Comparison of ENCODE assay signal across 8 mouse cellular contexts in genomic region chr7:29170755-29171561, GRCm38 (mm10). TPM values are rescaled to one million over a fixed set of nuclear protein-coding genes. Genes with fewer than 3 reads are reported as not detected.
DNase-seq lines count a peak whose midpoint lies in the region; ATAC-seq and TF ChIP-seq lines count a peak whose summit lies in the region.

No protein-coding gene starts in this region.

- TF ChIP-seq CTCF in CH12.LX (conservative IDR thresholded peaks at IDR 0.05 in 1 of 2, IDR thresholded peaks at IDR 0.05 in 1 of 2; ENCODE audit: low read depth in 2 of 2, low read length in 2 of 2), result no peak

- H3K4me2 ChIP-seq in CH12.LX (ENCODE audit: insufficient read depth, low read depth, poor library complexity, severe bottlenecking), result peak overlapping the region; percentile 84
- peak overlapping the region; percentile 78 for H3K4me2 ChIP-seq in embryonic facial prominence, embryonic 14.5 days (ENCODE audit: low read depth, low read length)
- H3K4me2 ChIP-seq in hindbrain, embryonic 16.5 days (ENCODE audit: low read length), result peak overlapping the region; percentile 76

- peak; percentile 21 for DNase-seq in gastrocnemius, adult 18-20 months (ENCODE audit: low spot score)
- DNase-seq in gastrocnemius, postnatal 25 days, result no peak
- DNase-seq in CH12.LX (ENCODE audit: extremely low read depth), result peak; percentile 74
- peak; percentile 50 for DNase-seq in embryonic facial prominence, embryonic 14.5 days (ENCODE audit: low spot score)
- peak; percentile 32 for DNase-seq in lung, postnatal 10 days
- peak; percentile 32 to 35 for DNase-seq in spleen, postnatal 36 days (ENCODE audit: low spot score in 2 of 2)
- no peak for DNase-seq in retina, postnatal 1 day

- ATAC-seq in embryonic facial prominence, embryonic 14.5 days (ENCODE audit: low read depth), result no peak
- ATAC-seq in hindbrain, embryonic 16.5 days, result no peak

- peaks cover 12 to 31% of the 10 kb centered on the region in 2 experiments for H3K4me1 ChIP-seq in CH12.LX (ENCODE audit: control insufficient read depth in 1 of 2, insufficient read depth in 2 of 2)
- H3K4me1 ChIP-seq in embryonic facial prominence, embryonic 14.5 days (ENCODE audit: control insufficient read depth, insufficient read depth, low read length), result peaks cover 16% of the 10 kb centered on the region
- H3K4me1 ChIP-seq in hindbrain, embryonic 16.5 days (ENCODE audit: control insufficient read depth, insufficient read depth, low read depth, low read length), result peaks cover 27% of the 10 kb centered on the region

- no peaks in the 10 kb centered on the region for H3K79me2 ChIP-seq in CH12.LX (replicated peaks; ENCODE audit: control insufficient read depth, extremely low read depth, insufficient read depth, poor library complexity, severe bottlenecking)

- dilution Hi-C loops in CH12.LX (cut with MboI; ENCODE audit: extremely low pct_ligation_motif_present, extremely low pct_unique_long_range_greater_than_20kb, low sequenced_read_pairs), result no loop called here

- H3K27me3 ChIP-seq in CH12.LX (replicated peaks), result no peaks in the 10 kb centered on the region
- H3K27me3 ChIP-seq in embryonic facial prominence, embryonic 14.5 days (replicated peaks; ENCODE audit: control insufficient read depth, insufficient read depth, low read length), result peaks cover 42% of the 10 kb centered on the region
- H3K27me3 ChIP-seq in hindbrain, embryonic 16.5 days (replicated peaks; ENCODE audit: control insufficient read depth, insufficient read depth, low read length), result peaks cover 30% of the 10 kb centered on the region

- WGBS in embryonic facial prominence, embryonic 14.5 days, result 2% methylated on average over 38 of the region's 43 CpGs
- 1% methylated on average over 41 of the region's 43 CpGs for WGBS in hindbrain, embryonic 16.5 days

- peaks cover 39 to 56% of the 10 kb centered on the region in 2 experiments for H3K36me3 ChIP-seq in CH12.LX (replicated peaks in 1 of 2; ENCODE audit: control insufficient read depth in 1 of 2, insufficient read depth in 1 of 2, low read length in 1 of 2)
- peaks cover 36% of the 10 kb centered on the region for H3K36me3 ChIP-seq in embryonic facial prominence, embryonic 14.5 days (ENCODE audit: control insufficient read depth, insufficient read depth, low read length)
- H3K36me3 ChIP-seq in hindbrain, embryonic 16.5 days (ENCODE audit: control insufficient read depth, insufficient read depth, low read length), result peaks cover 23% of the 10 kb centered on the region

- no peaks in the 10 kb centered on the region for H3K9me3 ChIP-seq in CH12.LX (replicated peaks; ENCODE audit: low read length)
- no peaks in the 10 kb centered on the region for H3K9me3 ChIP-seq in embryonic facial prominence, embryonic 14.5 days (ENCODE audit: control insufficient read depth, low read length)
- H3K9me3 ChIP-seq in hindbrain, embryonic 16.5 days (ENCODE audit: control insufficient read depth, low read length), result no peaks in the 10 kb centered on the region

- no peak overlapping the region for H3K27ac ChIP-seq in CH12.LX (ENCODE audit: insufficient read depth, low read depth)
- no peak overlapping the region; the same call in 1 of the 2 replicates for H3K27ac ChIP-seq in embryonic facial prominence, embryonic 14.5 days (replicated peaks; ENCODE audit: low read depth, low read length)
- H3K27ac ChIP-seq in hindbrain, embryonic 16.5 days (ENCODE audit: low read depth, low read length), result no peak overlapping the region

- H3K9ac ChIP-seq in CH12.LX (ENCODE audit: insufficient read depth, low read depth), result no peak overlapping the region; the same call in 1 of the 2 replicates
- peak overlapping the region; percentile 61 for H3K9ac ChIP-seq in embryonic facial prominence, embryonic 14.5 days (ENCODE audit: low read depth, low read length)
- peak overlapping the region; percentile 33 for H3K9ac ChIP-seq in hindbrain, embryonic 16.5 days (ENCODE audit: low read depth, low read length)

- no peak for TF ChIP-seq EP300 in CH12.LX (IDR thresholded peaks at IDR 0.05; ENCODE audit: low read length)

- no peak for TF ChIP-seq POLR2A in CH12.LX (IDR thresholded peaks at IDR 0.05; ENCODE audit: low read depth, low read length)

- H3K4me3 ChIP-seq in CH12.LX (replicated peaks in 1 of 3; ENCODE audit: low read depth in 2 of 3, low read length in 2 of 3, poor library complexity in 1 of 3), result peak overlapping the region; percentile 66 to 85 (median 76)
- H3K4me3 ChIP-seq in embryonic facial prominence, embryonic 14.5 days (ENCODE audit: low read depth, low read length), result peak overlapping the region; percentile 59
- H3K4me3 ChIP-seq in hindbrain, embryonic 16.5 days (ENCODE audit: low read length), result peak overlapping the region; percentile 80

- TF ChIP-seq RAD21 in CH12.LX (IDR thresholded peaks at IDR 0.05; ENCODE audit: low read depth, low read length), result no peak

- in situ Hi-C loops in CH12.LX (cut with MboI; ENCODE audit: low pct_ligation_motif_present, low pct_unique_long_range_greater_than_20kb, low sequenced_read_pairs), result no loop called here

TF ChIP-seq in CH12.LX, 34 proteins besides CTCF, POLR2A, EP300 and RAD21:
- peak; percentile 83; the same call in 1 of the 2 replicates for TF ChIP-seq MXI1 (IDR thresholded peaks at IDR 0.05; ENCODE audit: low read depth, low read length)
- TF ChIP-seq TBP (conservative IDR thresholded peaks at IDR 0.05; ENCODE audit: low read depth, low read length), result no peak
- no peak for TF ChIP-seq NELFE (IDR thresholded peaks at IDR 0.05; ENCODE audit: low read depth, low read length)

RNA-seq across cellular contexts. Expression of gene Spred3, which starts 0.7 kb away (rescaled TPM):
- 1 to 10 TPM; 1.9 to 3.1 TPM for total RNA-seq in gastrocnemius, adult 18-20 months (2021)
- total RNA-seq in gastrocnemius, postnatal 25 days (2021), result under 1 TPM; 0.77 to 0.86 TPM
- total RNA-seq in CH12.LX (2012; rRNA removed), result 2.2 and 3.3 TPM in 2 replicates
- total RNA-seq in CH12.LX (2014; rRNA removed), result 1.2 and 1.6 TPM in 2 replicates
- 6.0 and 6.6 TPM in 2 replicates for polyA plus RNA-seq in CH12.LX (2012; ENCODE audit: insufficient read length, low read depth)
- 3.0 and 3.6 TPM in 2 replicates for polyA plus RNA-seq in embryonic facial prominence, embryonic 14.5 days (2014; fragmentation: Nextera tagmentation; extraction: Ambion mirVana)
- 8.4 and 10.4 TPM in 2 replicates for polyA plus RNA-seq in hindbrain, embryonic 16.5 days (2015; fragmentation: Nextera tagmentation; extraction: Ambion mirVana)

RNA-seq across cellular contexts. Expression of gene Ggn, which starts 0.9 kb away (rescaled TPM):
- under 1 TPM; 0.27 to 0.33 TPM for total RNA-seq in gastrocnemius, adult 18-20 months (2021)
- total RNA-seq in gastrocnemius, postnatal 25 days (2021), result under 1 TPM; 0.15 to 0.32 TPM
- total RNA-seq in CH12.LX (2012; rRNA removed) (0.30 and 0.38 TPM in 2 replicates), CH12.LX (2014; rRNA removed) (0.13 TPM in 1 of 2 replicates, not detected in the other)
- polyA plus RNA-seq in CH12.LX (2012; ENCODE audit: insufficient read length, low read depth), result 1.0 and 1.5 TPM in 2 replicates
- 0.51 and 0.72 TPM in 2 replicates for polyA plus RNA-seq in embryonic facial prominence, embryonic 14.5 days (2014; fragmentation: Nextera tagmentation; extraction: Ambion mirVana)
- polyA plus RNA-seq in hindbrain, embryonic 16.5 days (2015; fragmentation: Nextera tagmentation; extraction: Ambion mirVana), result 0.36 and 0.81 TPM in 2 replicates

RNA-seq across cellular contexts. Expression of gene Psmd8, which starts 9.5 kb away (rescaled TPM):
- total RNA-seq in gastrocnemius, adult 18-20 months (2021), result 100 to 1,000 TPM; 202 to 256 TPM
- total RNA-seq in gastrocnemius, postnatal 25 days (2021), result 100 to 1,000 TPM; 156 to 200 TPM
- total RNA-seq in CH12.LX (2012; rRNA removed) (321 and 335 TPM in 2 replicates), CH12.LX (2014; rRNA removed) (455 and 479 TPM in 2 replicates)
- polyA plus RNA-seq in CH12.LX (2012; ENCODE audit: insufficient read length, low read depth), result 308 and 348 TPM in 2 replicates
- 244 and 264 TPM in 2 replicates for polyA plus RNA-seq in embryonic facial prominence, embryonic 14.5 days (2014; fragmentation: Nextera tagmentation; extraction: Ambion mirVana)
- 278 and 284 TPM in 2 replicates for polyA plus RNA-seq in hindbrain, embryonic 16.5 days (2015; fragmentation: Nextera tagmentation; extraction: Ambion mirVana)

RNA-seq across cellular contexts. Expression of gene Fam98c, which starts 14.9 kb away (rescaled TPM):
- 1 to 10 TPM; 9.1 to 9.4 TPM for total RNA-seq in gastrocnemius, adult 18-20 months (2021)
- total RNA-seq in gastrocnemius, postnatal 25 days (2021), result 10 to 100 TPM; 11.0 to 12.9 TPM
- total RNA-seq in CH12.LX (2012; rRNA removed) (13.8 and 14.5 TPM in 2 replicates), CH12.LX (2014; rRNA removed) (13.0 and 14.1 TPM in 2 replicates)
- 15.2 and 17.9 TPM in 2 replicates for polyA plus RNA-seq in CH12.LX (2012; ENCODE audit: insufficient read length, low read depth)
- polyA plus RNA-seq in embryonic facial prominence, embryonic 14.5 days (2014; fragmentation: Nextera tagmentation; extraction: Ambion mirVana), result 15.4 and 16.5 TPM in 2 replicates
- polyA plus RNA-seq in hindbrain, embryonic 16.5 days (2015; fragmentation: Nextera tagmentation; extraction: Ambion mirVana), result 34.6 and 44.1 TPM in 2 replicates

RNA-seq across cellular contexts. Expression of gene Rasgrp4, which starts 36.3 kb away (rescaled TPM):
- total RNA-seq in gastrocnemius, adult 18-20 months (2021), result under 1 TPM; 0.52 to 0.62 TPM
- total RNA-seq in gastrocnemius, postnatal 25 days (2021), result under 1 TPM; 0.69 to 0.72 TPM
- total RNA-seq in CH12.LX (2012; rRNA removed) (0.88 and 1.4 TPM in 2 replicates), CH12.LX (2014; rRNA removed) (0.26 and 0.58 TPM in 2 replicates)
- 2.9 and 3.2 TPM in 2 replicates for polyA plus RNA-seq in CH12.LX (2012; ENCODE audit: insufficient read length, low read depth)
- 0.54 and 0.78 TPM in 2 replicates for polyA plus RNA-seq in embryonic facial prominence, embryonic 14.5 days (2014; fragmentation: Nextera tagmentation; extraction: Ambion mirVana)
- polyA plus RNA-seq in hindbrain, embryonic 16.5 days (2015; fragmentation: Nextera tagmentation; extraction: Ambion mirVana), result 0.82 and 1.2 TPM in 2 replicates

Comparison
In these comparisons a context has a peak if more than half of its experiments do, and no peak if none do; other contexts are left out.
1. DNase-seq: peak in gastrocnemius, adult 18-20 months (single experiment), CH12.LX (single experiment), embryonic facial prominence, embryonic 14.5 days (single experiment), lung, postnatal 10 days (single experiment) and spleen, postnatal 36 days (2 of 2); none in gastrocnemius, postnatal 25 days (single experiment) and retina, postnatal 1 day (single experiment).
2. Peak in every context shown above with its lines, with median percentiles within 50 percentile points of each other: H3K4me2 ChIP-seq and H3K4me3 ChIP-seq.